Mouse (Mus musculus) lung, adult 18-20 months (tissue): ENCODE data around the gene Map2k2.
"Not testable (repeated sequence)": the region's sequence is repeated elsewhere in the genome, so short reads cannot be mapped to it uniquely, and the experiment has no call there.

Source experiments
- DNase-seq, 2 experiments: peaks; one replicate each; pipeline ENCODE4 v3.0.0; 2022; ENCODE audit warnings: mixed read lengths in 2 of 2

Map2k2 gene

GRCm38 (mm10) chr10:81177491-81177925 lies 71.8 kb downstream of the Map2k2 start:
- no peak for DNase-seq

DNA sequence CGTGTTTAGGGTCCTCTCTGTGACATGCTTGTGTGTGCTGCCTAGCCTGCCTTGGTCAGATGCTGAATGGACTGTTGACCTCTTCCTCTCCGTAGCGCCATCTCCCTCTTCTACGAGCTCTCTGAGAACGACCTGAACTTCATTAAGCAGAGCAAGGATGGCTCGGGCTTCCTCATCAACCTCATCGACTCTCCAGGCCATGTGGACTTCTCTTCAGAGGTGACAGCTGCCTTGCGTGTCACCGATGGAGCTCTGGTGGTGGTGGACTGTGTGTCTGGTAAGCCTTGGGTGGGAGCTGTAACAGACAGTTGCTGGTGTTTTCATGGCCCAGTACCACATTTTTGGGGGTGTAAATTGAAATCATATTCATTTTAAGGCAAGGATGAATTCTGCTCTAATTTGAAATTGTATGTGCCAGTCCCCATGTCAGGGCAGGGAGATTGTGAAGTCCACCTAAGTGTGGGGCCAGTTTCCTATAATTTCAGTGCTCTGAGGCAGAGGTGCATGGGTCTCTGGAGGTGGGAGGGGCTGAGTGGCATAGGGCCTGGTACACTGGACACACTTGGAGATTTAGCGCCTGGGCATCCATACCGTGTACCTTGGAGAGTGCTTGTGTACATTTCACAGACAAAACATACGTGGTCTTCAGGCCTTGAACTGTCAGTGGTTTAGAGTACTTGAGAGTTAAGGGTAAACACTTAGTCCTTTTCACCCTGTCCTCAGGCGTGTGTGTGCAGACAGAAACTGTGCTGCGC lies 72.4 kb downstream of the Map2k2 start:
- no peak for DNase-seq

GRCm38 (mm10) chr10:81178927-81179326 lies 73.2 kb downstream of the Map2k2 start:
- DNase-seq: no peak

- DNase-seq: no peak
These were observed 74.0 kb downstream of the Map2k2 start for GRCm38 (mm10) chr10:81179451-81180342.

DNA sequence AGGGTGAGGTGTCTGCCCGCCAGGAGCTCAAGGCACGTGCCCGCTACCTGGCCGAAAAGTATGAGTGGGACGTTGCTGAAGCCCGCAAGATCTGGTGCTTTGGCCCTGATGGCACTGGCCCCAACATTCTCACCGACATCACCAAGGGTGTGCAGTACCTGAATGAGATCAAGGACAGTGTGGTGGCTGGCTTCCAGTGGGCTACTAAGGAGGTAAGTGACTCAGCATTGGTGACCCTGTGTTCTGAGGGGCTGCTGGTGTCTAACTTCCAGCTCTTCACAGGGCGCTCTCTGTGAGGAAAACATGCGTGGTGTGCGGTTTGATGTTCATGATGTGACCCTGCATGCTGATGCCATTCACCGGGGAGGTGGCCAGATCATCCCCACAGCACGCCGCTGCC lies 75.2 kb downstream of the Map2k2 start:
- DNase-seq: no peak

GRCm38 (mm10) chr10:81181860-81182259 lies 76.1 kb downstream of the Map2k2 start:
- DNase-seq: not testable (repeated sequence)

DNA sequence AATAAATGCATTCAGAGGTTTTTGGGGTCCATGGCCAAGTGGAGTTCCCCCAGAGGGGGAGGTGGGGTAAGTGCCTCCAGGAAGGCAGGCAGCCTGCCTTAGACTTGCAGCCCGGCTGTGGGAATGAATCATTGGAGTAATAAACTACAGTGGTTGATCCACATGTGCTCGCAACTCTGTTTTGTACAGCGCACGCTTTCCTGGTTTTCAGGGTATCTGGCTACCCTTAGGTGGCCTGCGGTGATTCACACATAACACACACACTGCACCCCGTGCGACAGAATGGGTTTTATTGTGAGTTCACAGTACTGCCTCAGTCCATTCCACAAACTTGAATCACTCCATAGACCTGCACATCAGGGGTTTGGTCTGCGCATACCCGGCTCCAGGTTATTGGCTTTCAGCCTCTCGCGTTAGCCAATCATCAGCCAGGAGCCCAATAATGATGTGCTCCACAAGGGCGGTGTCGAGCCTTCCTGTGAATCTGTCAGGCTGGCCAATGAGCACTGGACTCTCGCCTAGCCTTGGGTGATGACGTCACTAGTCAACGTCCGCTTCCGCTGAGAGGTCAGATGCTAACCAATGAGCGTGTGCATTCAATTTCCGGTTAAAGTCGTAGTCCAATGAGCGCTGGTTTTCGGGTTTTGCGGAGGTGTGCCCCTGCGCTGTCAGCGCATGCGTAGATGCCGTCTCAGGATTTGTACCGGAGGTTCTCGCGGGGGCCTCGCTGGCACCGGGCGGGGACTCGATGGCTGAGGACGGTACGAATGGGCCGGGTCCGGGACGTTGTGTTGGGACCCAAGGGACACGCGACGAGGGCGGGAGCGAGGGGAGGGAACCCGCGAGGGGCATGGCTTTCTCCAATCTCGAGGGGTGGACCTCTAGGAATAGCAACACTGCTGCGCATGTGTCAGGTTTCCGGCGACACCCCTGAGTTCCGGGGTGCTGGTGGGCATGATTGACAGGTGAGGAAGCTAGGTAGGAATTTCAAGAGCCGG lies 76.9 kb downstream of the Map2k2 start, which contains the start of gene Dapk3:
Gene Dapk3 (plus strand): TSS at position 670 of the 998 bp plus-strand sequence.
- DNase-seq: peak; percentile 97 to 98
